Mouse (Mus musculus) CH12.LX (cell line): ENCODE measurements at regions not wholly inside any gene's neighbourhood (a gene's known extent, or its start where the extent isn't known, plus 50 kb on each side); places are given as distances from the start of the nearest gene placed in this dataset.

ENCODE experiments used
- DNase-seq: peaks from one replicate; pipeline ENCODE4 v3.0.0-alpha.2; 2013; ENCODE audit errors: extremely low read depth
- H3K27ac ChIP-seq: 2 replicates; pipeline ENCODE4 v1.5.1; 2012; ENCODE audit warnings: low read depth, mild to moderate bottlenecking, control low read depth, moderate library complexity; ENCODE audit not compliant: insufficient read depth
- H3K27me3 ChIP-seq: replicated peaks from 2 replicates; pipeline ENCODE3; 2012; ENCODE audit warnings: inconsistent platforms
- H3K36me3 ChIP-seq, 2 experiments: replicated peaks in 1 of 2; 2 replicates each; pipeline versions ENCODE3 to v1.6.1; 2012; ENCODE audit warnings: inconsistent platforms in 1 of 2, low read length in 1 of 2, mild to moderate bottlenecking in 1 of 2, mixed read lengths in 1 of 2, moderate library complexity in 1 of 2; ENCODE audit not compliant: control insufficient read depth in 1 of 2, insufficient read depth in 1 of 2
- H3K4me1 ChIP-seq, 2 experiments: 2 replicates each; pipeline ENCODE4 v1.6.1; 2012; ENCODE audit warnings: inconsistent platforms in 1 of 2, moderate library complexity in 1 of 2; ENCODE audit not compliant: insufficient read depth in 2 of 2, control insufficient read depth in 1 of 2
- H3K4me2 ChIP-seq: 2 replicates; pipeline ENCODE4 v1.6.1; 2012; ENCODE audit warnings: low read depth, mild to moderate bottlenecking, control low read depth; ENCODE audit not compliant: poor library complexity, insufficient read depth, severe bottlenecking
- H3K4me3 ChIP-seq, 3 experiments: fragments of 150-350 bp in 1 of 3; sonication (generic) in 1 of 3; replicated peaks in 1 of 3; 2 replicates each; pipeline versions ENCODE3 to v1.5.1; 2011 to 2012; ENCODE audit warnings: low read depth in 2 of 3, low read length in 2 of 3, mild to moderate bottlenecking in 2 of 3, moderate library complexity in 2 of 3, control low read depth in 1 of 3, improper control_type of control experiment in 1 of 3, inconsistent platforms in 1 of 3, mixed read lengths in 1 of 3; ENCODE audit not compliant: poor library complexity in 1 of 3
- H3K79me2 ChIP-seq: replicated peaks from 2 replicates; pipeline ENCODE4 v1.6.1; 2012; ENCODE audit warnings: mild to moderate bottlenecking, moderate library complexity; ENCODE audit not compliant: control insufficient read depth, poor library complexity, insufficient read depth, severe bottlenecking; ENCODE audit errors: extremely low read depth
- H3K9ac ChIP-seq: 2 replicates; pipeline ENCODE4 v1.6.1; 2012; ENCODE audit warnings: low read depth, mild to moderate bottlenecking, control low read depth, moderate library complexity; ENCODE audit not compliant: insufficient read depth
- H3K9me3 ChIP-seq: replicated peaks from 2 replicates; pipeline ENCODE3; 2012; ENCODE audit warnings: low read length, inconsistent platforms, mixed read lengths
- BHLHE40 ChIP-seq: IDR thresholded peaks from 2 replicates; pipeline ENCODE4 v1.6.1; 2011; ENCODE audit warnings: mild to moderate bottlenecking, low read depth, low read length, improper control_type of control experiment
- CTCF ChIP-seq, 2 experiments: IDR thresholded peaks in 1 of 2; conservative IDR thresholded peaks in 1 of 2; 2 replicates each; pipeline ENCODE4 v1.5.1; 2011 to 2012; ENCODE audit warnings: low read depth in 2 of 2, low read length in 2 of 2, improper control_type of control experiment in 1 of 2, inconsistent platforms in 1 of 2, mild to moderate bottlenecking in 1 of 2, moderate library complexity in 1 of 2
- E2F4 ChIP-seq: IDR thresholded peaks from 2 replicates; pipeline ENCODE4 v1.6.1; 2011; ENCODE audit warnings: low read depth, low read length, improper control_type of control experiment; ENCODE audit not compliant: insufficient replicate concordance
- GABPA ChIP-seq: IDR thresholded peaks from 2 replicates; pipeline ENCODE4 v1.6.1; 2012; ENCODE audit warnings: low read depth, low read length, improper control_type of control experiment, inconsistent platforms; ENCODE audit not compliant: insufficient replicate concordance
- HCFC1 ChIP-seq: IDR thresholded peaks from 2 replicates; pipeline ENCODE4 v1.6.1; 2012; ENCODE audit warnings: low read depth, mild to moderate bottlenecking, inconsistent platforms, low read length, improper control_type of control experiment
- MAX ChIP-seq: IDR thresholded peaks from 2 replicates; pipeline ENCODE4 v1.6.1; 2011; ENCODE audit warnings: low read length, improper control_type of control experiment
- MYC ChIP-seq: IDR thresholded peaks from 2 replicates; pipeline ENCODE4 v1.6.1; 2011; ENCODE audit warnings: low read depth, mild to moderate bottlenecking, improper control_type of control experiment, low read length
- NELFE ChIP-seq: IDR thresholded peaks from 2 replicates; pipeline ENCODE4 v1.6.1; 2011; ENCODE audit warnings: low read depth, low read length, improper control_type of control experiment
- NRF1 ChIP-seq: IDR thresholded peaks from 2 replicates; pipeline ENCODE4 v1.6.1; 2014; ENCODE audit warnings: low read depth, mild to moderate bottlenecking, inconsistent platforms, low read length, improper control_type of control experiment, moderate library complexity
- RCOR1 ChIP-seq: conservative IDR thresholded peaks from 2 replicates; pipeline ENCODE4 v1.6.1; 2012; ENCODE audit warnings: low read depth, mild to moderate bottlenecking, inconsistent platforms, low read length, improper control_type of control experiment
- SIN3A ChIP-seq: IDR thresholded peaks from 2 replicates; pipeline ENCODE4 v1.6.1; 2012; ENCODE audit warnings: low read length, improper control_type of control experiment, inconsistent platforms
- SMC3 ChIP-seq: IDR thresholded peaks from 2 replicates; pipeline ENCODE4 v1.6.1; 2011; ENCODE audit warnings: low read depth, low read length, improper control_type of control experiment
- TBP ChIP-seq: conservative IDR thresholded peaks from 2 replicates; pipeline ENCODE4 v1.6.1; 2011; ENCODE audit warnings: low read depth, low read length, improper control_type of control experiment
- TCF12 ChIP-seq: IDR thresholded peaks from 2 replicates; pipeline ENCODE4 v1.6.1; 2014; ENCODE audit warnings: low read depth, mild to moderate bottlenecking, inconsistent platforms, low read length, improper control_type of control experiment
- UBTF ChIP-seq: IDR thresholded peaks from 2 replicates; pipeline ENCODE4 v1.6.1; 2012; ENCODE audit warnings: low read depth, mild to moderate bottlenecking, inconsistent platforms, low read length, improper control_type of control experiment, moderate library complexity
- USF1 ChIP-seq: IDR thresholded peaks from 2 replicates; pipeline ENCODE4 v1.6.1; 2014; ENCODE audit warnings: low read depth, mild to moderate bottlenecking, inconsistent platforms, low read length, improper control_type of control experiment
- USF2 ChIP-seq: conservative IDR thresholded peaks from 2 replicates; pipeline ENCODE4 v1.6.1; 2011; ENCODE audit warnings: low read depth, low read length, improper control_type of control experiment
- ZC3H11A ChIP-seq: IDR thresholded peaks from 2 replicates; pipeline ENCODE4 v1.6.1; 2012; ENCODE audit warnings: low read depth, mild to moderate bottlenecking, inconsistent platforms, low read length, improper control_type of control experiment
- ZKSCAN1 ChIP-seq: IDR thresholded peaks from 2 replicates; pipeline ENCODE4 v1.6.1; 2012; ENCODE audit warnings: low read depth, inconsistent platforms, low read length, improper control_type of control experiment, borderline replicate concordance
- ZMIZ1 ChIP-seq: IDR thresholded peaks from 2 replicates; pipeline ENCODE4 v1.6.1; 2012; ENCODE audit warnings: low read depth, mild to moderate bottlenecking, inconsistent platforms, low read length, improper control_type of control experiment
- ZNF384 ChIP-seq: IDR thresholded peaks from 2 replicates; pipeline ENCODE4 v1.6.1; 2012; ENCODE audit warnings: low read depth, low read length, improper control_type of control experiment, inconsistent platforms
- dilution Hi-C: fragments of 300-500 bp; cut with MboI; formaldehyde crosslinking; loops from 2 replicates; pipeline ENCODE4 v1.14.3; 2020; ENCODE audit warnings: low sequenced_read_pairs; ENCODE audit not compliant: extremely low pct_unique_long_range_greater_than_20kb, extremely low pct_ligation_motif_present
- in situ Hi-C: fragments of 300-500 bp; cut with MboI; formaldehyde crosslinking; loops from 3 replicates; pipeline ENCODE4 v1.14.3; 2019; ENCODE audit warnings: low sequenced_read_pairs, low pct_ligation_motif_present, low pct_unique_long_range_greater_than_20kb, mixed read lengths

GRCm38 (mm10) chr3:144088261-144088884, 116.6 kb downstream of the Lmo4 start:
- H3K36me3 ChIP-seq, result no peaks in the 10 kb centered on the region
- TF ChIP-seq ZKSCAN1 (no peak), BHLHE40 (0 out of 2 replicates have a peak, but pooled peaks have one; percentile 9), MYC (no peak), NRF1 (0 out of 2 replicates have a peak, but pooled peaks have one; percentile 18), RCOR1 (no peak), SIN3A (no peak), MAX (peak; percentile 37; the same call in 1 of the 2 replicates), TCF12 (0 out of 2 replicates have a peak, but pooled peaks have one; percentile 21), TBP (no peak), ZMIZ1 (no peak), UBTF (no peak), GABPA (no peak), E2F4 (no peak), NELFE (no peak), ZNF384 (no peak), HCFC1 (no peak), SMC3 (no peak)
- DNase-seq, result no peak
- no peak overlapping the region for H3K4me2 ChIP-seq
- H3K9me3 ChIP-seq, result peaks cover 3% of the 10 kb centered on the region
- dilution Hi-C loops, result no loop called here
- H3K4me3 ChIP-seq, result no peak overlapping the region
- H3K9ac ChIP-seq, result no peak overlapping the region
- H3K79me2 ChIP-seq, result no peaks in the 10 kb centered on the region
- peaks cover 22 to 29% of the 10 kb centered on the region in 2 experiments for H3K4me1 ChIP-seq
- no peak overlapping the region for H3K27ac ChIP-seq
- H3K27me3 ChIP-seq, result no peaks in the 10 kb centered on the region
- in situ Hi-C loops, result no loop called here

- Histone ChIP-seq H3K27me3 (no peaks in the 10 kb centered on the region), H3K4me3 (no peak overlapping the region), H3K9me3 (peaks cover 3% of the 10 kb centered on the region), H3K4me2 (no peak overlapping the region), H3K9ac (no peak overlapping the region), H3K27ac (no peak overlapping the region), H3K36me3 (no peaks in the 10 kb centered on the region)
- no peak for DNase-seq
- TF ChIP-seq ZC3H11A, result no peak
- no peak for TF ChIP-seq NRF1
- TF ChIP-seq UBTF, result no peak
- TF ChIP-seq TCF12, result no peak
- TF ChIP-seq CTCF (conservative IDR thresholded peaks at IDR 0.05 in 1 of 2, IDR thresholded peaks at IDR 0.05 in 1 of 2; ENCODE audit: low read depth in 2 of 2, low read length in 2 of 2), result no peak
- no peak for TF ChIP-seq HCFC1
- TF ChIP-seq USF2, result no peak
- TF ChIP-seq MYC, result no peak
- TF ChIP-seq USF1, result no peak
- no peak for TF ChIP-seq RCOR1
- TF ChIP-seq, all 38 proteins: peak for 0
- dilution Hi-C loops (no loop called here), in situ Hi-C loops (no loop called here)
- H3K79me2 ChIP-seq, result no peaks in the 10 kb centered on the region
- H3K4me1 ChIP-seq, result peaks cover 22 to 29% of the 10 kb centered on the region in 2 experiments
Observed at GRCm38 (mm10) chr3:144087771-144088170, 117.2 kb downstream of the Lmo4 start.
